Mouse (Mus musculus) left cerebral cortex, adult 2 months (tissue): ENCODE data around the gene Ggcx. TPM values are rescaled to one million over a fixed set of nuclear protein-coding genes. Genes with fewer than 3 reads are reported as not detected.
"Not testable (repeated sequence)": the region's sequence is repeated elsewhere in the genome, so short reads cannot be mapped to it uniquely, and the experiment has no call there.

Experiments used
- DNase-seq, 2 experiments: peaks; one replicate each; pipeline ENCODE4 v3.0.0; 2021 to 2022; ENCODE audit warnings: low spot score in 2 of 2, mixed read lengths in 1 of 2; ENCODE audit errors: extremely low spot score in 1 of 2
- H3K27ac ChIP-seq: fragments of 200-600 bp; 2 replicates; pipeline ENCODE4 v1.8.1; 2022
- H3K4me3 ChIP-seq: fragments of 200-600 bp; 2 replicates; pipeline ENCODE4 v1.8.1; 2022
- CTCF ChIP-seq: fragments of 200-600 bp; IDR thresholded peaks from 2 replicates; pipeline ENCODE4 v1.8.1; 2022; ENCODE audit warnings: antibody characterized with exemption, mild to moderate bottlenecking, moderate library complexity
- intact Hi-C: fragments of 180-260 bp; cut with DNase I; formaldehyde crosslinking; loops from one replicate; pipeline ENCODE4 v1.15.1; 2025
- total RNA-seq, 2 experiments: library from RNA; stranded (reverse); gene quantifications; 2 replicates each; pipeline ENCODE4 v1.2.3; 2021

Ggcx gene
- total RNA-seq, 2 experiments from 2014 or later = 25.7 to 26.9 TPM

- H3K27ac ChIP-seq = peak overlapping the region; percentile 100
- TF ChIP-seq CTCF = no peak
- intact Hi-C loops = loop anchor here (1.0 kb wide), 2 partner anchors 73 to 95 kb away; no protein-coding TSS in a partner anchor
- peak overlapping the region; percentile 92 for H3K4me3 ChIP-seq
- peak; percentile 91 for DNase-seq
These were observed 24.8 kb downstream of the Ggcx start for GRCm38 (mm10) chr6:72438862-72439354.

- TF ChIP-seq CTCF = peak; percentile 82
- H3K27ac ChIP-seq = peak within 1 kb of the TSS; percentile 100
- DNase-seq = peak; percentile 96 to 97
- H3K4me3 ChIP-seq = peak within 1 kb of the TSS; percentile 92
- intact Hi-C loops = loop anchor here (1.0 kb wide), 2 partner anchors 73 to 95 kb away; no protein-coding TSS in a partner anchor
These were observed 25.5 kb downstream of the Ggcx start, which contains the start of gene Mat2a for GRCm38 (mm10) chr6:72439355-72440185. Gene Mat2a (minus strand): TSS chr6:72439558.

- DNase-seq = peak in 1 of 2 experiments; percentile 23
- intact Hi-C loops = no loop called here
These were observed 26.3 kb downstream of the Ggcx start for GRCm38 (mm10) chr6:72440186-72440990.

GRCm38 (mm10) chr6:72442921-72443604, 29.0 kb downstream of the Ggcx start:
- intact Hi-C loops = no loop called here
- no peak overlapping the region for H3K27ac ChIP-seq

More at GRCm38 (mm10) chr6:72440186-72440990, 26.3 kb downstream of the Ggcx start:
- no peak for TF ChIP-seq CTCF
- Histone ChIP-seq H3K4me3 (peak overlapping the region; percentile 92), H3K27ac (peak overlapping the region; percentile 100)

GRCm38 (mm10) chr6:72445011-72445410, 30.9 kb downstream of the Ggcx start:
- Histone ChIP-seq H3K27ac (no peak overlapping the region), H3K4me3 (no peak overlapping the region)
- intact Hi-C loops = no loop called here
- no peak for TF ChIP-seq CTCF
- no peak for DNase-seq

More at GRCm38 (mm10) chr6:72442921-72443604, 29.0 kb downstream of the Ggcx start:
- TF ChIP-seq CTCF = no peak
- H3K4me3 ChIP-seq = no peak overlapping the region
- DNase-seq = no peak

GRCm38 (mm10) chr6:72447487-72447886, 33.4 kb downstream of the Ggcx start:
- H3K27ac ChIP-seq = no peak overlapping the region
- intact Hi-C loops = no loop called here
- H3K4me3 ChIP-seq = no peak overlapping the region
- no peak for TF ChIP-seq CTCF
- DNase-seq = no peak

- H3K4me3 ChIP-seq, intact Hi-C loops, H3K27ac ChIP-seq, DNase-seq: not testable (repeated sequence)
These were observed 37.7 kb downstream of the Ggcx start for GRCm38 (mm10) chr6:72451778-72452177.

- Histone ChIP-seq H3K4me3 (no peak overlapping the region), H3K27ac (no peak overlapping the region)
- no peak for DNase-seq
- no peak for TF ChIP-seq CTCF
- intact Hi-C loops = no loop called here
These were observed 38.2 kb downstream of the Ggcx start for GRCm38 (mm10) chr6:72452329-72452728.

- no peak for TF ChIP-seq CTCF
- DNase-seq = no peak
- intact Hi-C loops = no loop called here
- H3K4me3 ChIP-seq = no peak overlapping the region
- no peak overlapping the region for H3K27ac ChIP-seq
These were observed 39.5 kb downstream of the Ggcx start for GRCm38 (mm10) chr6:72453578-72453977.

GRCm38 (mm10) chr6:72454072-72454746, 40.1 kb downstream of the Ggcx start:
- Histone ChIP-seq H3K4me3 (no peak overlapping the region), H3K27ac (peak overlapping the region; percentile 24; the same call in 1 of the 2 replicates)
- no peak for TF ChIP-seq CTCF
- DNase-seq = no peak
- intact Hi-C loops = no loop called here
